Mouse (Mus musculus): ENCODE measurements around the gene Slc9a3r1. TPM values are rescaled to one million over a fixed set of nuclear protein-coding genes. Genes with fewer than 3 reads are reported as not detected.
A peak's percentile ranks its signal among the peaks of the same experiment; 100 is the strongest.

Slc9a3r1 gene
- total and polyA plus RNA-seq, 2 experiments, result 117 to 130 TPM

- no peak for DNase-seq (ENCODE audit: extremely low read depth, low read depth, low spot score)
- H3K36me3 ChIP-seq (ENCODE audit: control insufficient read depth, insufficient read depth, low read length), result peaks cover 3% of the 10 kb centered on the region; the same call in 1 of the 2 replicates
- H3K4me3 ChIP-seq (ENCODE audit: insufficient read depth, low read depth, low read length), result no peak overlapping the region
- whole genome bisulfite sequencing, result 91% methylated on average over 8 of the region's 8 CpGs
- no peaks in the 10 kb centered on the region; the same call in 1 of the 2 replicates for H3K4me1 ChIP-seq (ENCODE audit: control insufficient read depth, insufficient read depth, low read length)
- H3K27me3 ChIP-seq (ENCODE audit: control insufficient read depth, insufficient read depth, low read length), result no peaks in the 10 kb centered on the region
- no peak overlapping the region for H3K9ac ChIP-seq (ENCODE audit: low read depth, low read length)
- TF ChIP-seq POLR2A (IDR thresholded peaks at IDR 0.05; ENCODE audit: extremely low read depth, insufficient read depth, low read length) (no peak), CTCF (IDR thresholded peaks at IDR 0.05; ENCODE audit: low read depth, low read length) (no peak)
- H3K79me2 ChIP-seq (ENCODE audit: control insufficient read depth, insufficient read depth, low read length), result no peaks in the 10 kb centered on the region; the same call in 1 of the 2 replicates
- H3K27ac ChIP-seq (replicated peaks; ENCODE audit: insufficient read depth, low read depth, low read length), result no peak overlapping the region
Measured at GRCm38 (mm10) chr11:115197558-115197957, 34.4 kb downstream of the Slc9a3r1 start.

DNA sequence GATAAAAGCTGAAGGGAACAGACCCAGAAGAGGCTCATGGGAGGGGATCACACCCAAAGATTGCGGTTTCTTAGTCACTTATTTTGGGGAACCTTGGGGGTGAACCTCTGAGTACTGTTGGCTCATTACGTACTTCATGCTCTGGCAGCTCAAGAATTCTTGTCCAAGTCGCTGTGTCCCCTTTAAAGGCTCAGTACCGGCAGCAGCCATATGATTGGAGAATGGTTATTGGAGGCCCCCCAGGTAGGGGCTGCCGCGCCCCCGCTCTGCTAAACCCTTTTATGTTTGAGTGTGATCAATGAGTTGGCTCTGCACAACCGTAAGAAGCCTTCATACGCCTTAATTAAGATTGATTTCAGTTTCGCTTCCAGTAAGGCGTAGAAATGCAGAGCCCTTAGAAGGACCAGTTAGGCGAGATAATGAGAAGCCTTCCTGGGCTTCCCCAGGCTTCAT, 35.8 kb downstream of the Slc9a3r1 start:
- no peaks in the 10 kb centered on the region; the same call in 1 of the 2 replicates for H3K79me2 ChIP-seq (ENCODE audit: control insufficient read depth, insufficient read depth, low read length)
- H3K27ac ChIP-seq (replicated peaks; ENCODE audit: insufficient read depth, low read depth, low read length), result 0 out of 2 replicates have a peak overlapping the region, but pooled peaks have one; percentile 22
- no peaks in the 10 kb centered on the region for H3K4me1 ChIP-seq (ENCODE audit: control insufficient read depth, insufficient read depth, low read length)
- 85% methylated on average over 12 of the region's 12 CpGs for WGBS
- no peak overlapping the region for H3K9ac ChIP-seq (ENCODE audit: low read depth, low read length)
- TF ChIP-seq CTCF (IDR thresholded peaks at IDR 0.05; ENCODE audit: low read depth, low read length) (no peak), POLR2A (IDR thresholded peaks at IDR 0.05; ENCODE audit: extremely low read depth, insufficient read depth, low read length) (no peak)
- H3K27me3 ChIP-seq (ENCODE audit: control insufficient read depth, insufficient read depth, low read length), result no peaks in the 10 kb centered on the region
- DNase-seq (ENCODE audit: extremely low read depth, low read depth, low spot score), result no peak
- H3K36me3 ChIP-seq (ENCODE audit: control insufficient read depth, insufficient read depth, low read length), result peaks cover 3% of the 10 kb centered on the region; the same call in 1 of the 2 replicates
- H3K4me3 ChIP-seq (ENCODE audit: insufficient read depth, low read depth, low read length), result no peak overlapping the region

DNA sequence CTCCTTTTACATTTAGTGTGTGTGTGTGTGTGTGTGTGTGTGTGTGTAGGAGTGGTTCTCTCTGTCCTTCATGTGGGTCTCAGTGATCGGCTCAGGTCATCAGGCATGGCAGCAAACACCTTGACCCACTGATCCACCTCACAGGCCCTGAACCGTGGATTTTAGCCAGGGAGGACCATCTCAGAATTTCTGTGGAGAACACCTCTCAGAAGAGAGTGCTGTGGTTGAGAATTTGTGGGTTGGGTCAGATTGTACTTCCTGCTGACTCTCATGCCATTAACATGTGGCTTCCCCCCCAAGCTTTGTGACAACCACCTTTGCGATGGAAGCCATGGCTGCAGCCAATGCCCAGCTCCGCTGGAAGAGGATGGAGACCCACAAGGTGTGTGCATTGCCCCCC, 37.4 kb downstream of the Slc9a3r1 start:
- H3K4me1 ChIP-seq (ENCODE audit: control insufficient read depth, insufficient read depth, low read length), result no peaks in the 10 kb centered on the region
- peaks cover 5% of the 10 kb centered on the region; the same call in 1 of the 2 replicates for H3K36me3 ChIP-seq (ENCODE audit: control insufficient read depth, insufficient read depth, low read length)
- no peaks in the 10 kb centered on the region for H3K79me2 ChIP-seq (ENCODE audit: control insufficient read depth, insufficient read depth, low read length)
- DNase-seq (ENCODE audit: extremely low read depth, low read depth, low spot score), result no peak
- no peaks in the 10 kb centered on the region for H3K27me3 ChIP-seq (ENCODE audit: control insufficient read depth, insufficient read depth, low read length)
- no peak overlapping the region for H3K4me3 ChIP-seq (ENCODE audit: insufficient read depth, low read depth, low read length)
- H3K9ac ChIP-seq (ENCODE audit: low read depth, low read length), result no peak overlapping the region
- no peak overlapping the region for H3K27ac ChIP-seq (replicated peaks; ENCODE audit: insufficient read depth, low read depth, low read length)
- WGBS, result 92% methylated on average over 4 of the region's 4 CpGs
- TF ChIP-seq CTCF (IDR thresholded peaks at IDR 0.05; ENCODE audit: low read depth, low read length), result no peak

GRCm38 (mm10) chr11:115202316-115202715, 39.2 kb downstream of the Slc9a3r1 start:
- TF ChIP-seq POLR2A (IDR thresholded peaks at IDR 0.05; ENCODE audit: extremely low read depth, insufficient read depth, low read length) (no peak), CTCF (IDR thresholded peaks at IDR 0.05; ENCODE audit: low read depth, low read length) (peak; percentile 98)
- no peaks in the 10 kb centered on the region for H3K4me1 ChIP-seq (ENCODE audit: control insufficient read depth, insufficient read depth, low read length)
- 20% methylated on average over 12 of the region's 12 CpGs for WGBS
- no peak for DNase-seq (ENCODE audit: extremely low read depth, low read depth, low spot score)
- no peaks in the 10 kb centered on the region for H3K79me2 ChIP-seq (ENCODE audit: control insufficient read depth, insufficient read depth, low read length)
- peaks cover 5% of the 10 kb centered on the region; the same call in 1 of the 2 replicates for H3K36me3 ChIP-seq (ENCODE audit: control insufficient read depth, insufficient read depth, low read length)
- no peaks in the 10 kb centered on the region for H3K27me3 ChIP-seq (ENCODE audit: control insufficient read depth, insufficient read depth, low read length)
- no peak overlapping the region for H3K4me3 ChIP-seq (ENCODE audit: insufficient read depth, low read depth, low read length)
- no peak overlapping the region for H3K9ac ChIP-seq (ENCODE audit: low read depth, low read length)
- H3K27ac ChIP-seq (replicated peaks; ENCODE audit: insufficient read depth, low read depth, low read length), result no peak overlapping the region

GRCm38 (mm10) chr11:115202756-115203155, 39.6 kb downstream of the Slc9a3r1 start:
- Histone ChIP-seq H3K4me1 (ENCODE audit: control insufficient read depth, insufficient read depth, low read length) (no peaks in the 10 kb centered on the region), H3K27me3 (ENCODE audit: control insufficient read depth, insufficient read depth, low read length) (no peaks in the 10 kb centered on the region), H3K36me3 (ENCODE audit: control insufficient read depth, insufficient read depth, low read length) (peaks cover 2% of the 10 kb centered on the region; the same call in 1 of the 2 replicates), H3K9ac (ENCODE audit: low read depth, low read length) (no peak overlapping the region), H3K79me2 (ENCODE audit: control insufficient read depth, insufficient read depth, low read length) (no peaks in the 10 kb centered on the region), H3K27ac (replicated peaks; ENCODE audit: insufficient read depth, low read depth, low read length) (no peak overlapping the region), H3K4me3 (ENCODE audit: insufficient read depth, low read depth, low read length) (no peak overlapping the region)
- no peak for TF ChIP-seq POLR2A (IDR thresholded peaks at IDR 0.05; ENCODE audit: extremely low read depth, insufficient read depth, low read length)
- no peak for TF ChIP-seq CTCF (IDR thresholded peaks at IDR 0.05; ENCODE audit: low read depth, low read length)
- no peak for DNase-seq (ENCODE audit: extremely low read depth, low read depth, low spot score)
- WGBS, result 96% methylated on average over 9 of the region's 9 CpGs

GRCm38 (mm10) chr11:115208126-115208525, 45.0 kb downstream of the Slc9a3r1 start:
- Histone ChIP-seq H3K79me2 (ENCODE audit: control insufficient read depth, insufficient read depth, low read length) (no peaks in the 10 kb centered on the region), H3K36me3 (ENCODE audit: control insufficient read depth, insufficient read depth, low read length) (peaks cover 2% of the 10 kb centered on the region; the same call in 1 of the 2 replicates), H3K9ac (ENCODE audit: low read depth, low read length) (no peak overlapping the region), H3K27ac (replicated peaks; ENCODE audit: insufficient read depth, low read depth, low read length) (no peak overlapping the region), H3K27me3 (ENCODE audit: control insufficient read depth, insufficient read depth, low read length) (no peaks in the 10 kb centered on the region), H3K4me1 (ENCODE audit: control insufficient read depth, insufficient read depth, low read length) (no peaks in the 10 kb centered on the region), H3K4me3 (ENCODE audit: insufficient read depth, low read depth, low read length) (no peak overlapping the region)
- WGBS, result 90% methylated on average over 12 of the region's 12 CpGs
- TF ChIP-seq CTCF (IDR thresholded peaks at IDR 0.05; ENCODE audit: low read depth, low read length) (no peak), POLR2A (IDR thresholded peaks at IDR 0.05; ENCODE audit: extremely low read depth, insufficient read depth, low read length) (no peak)
- no peak for DNase-seq (ENCODE audit: extremely low read depth, low read depth, low spot score)
